Mouse (Mus musculus) stomach, postnatal 0 days (tissue): ENCODE results near the gene Olfr1484. TPM values are rescaled to one million over a fixed set of nuclear protein-coding genes. Genes with fewer than 3 reads are reported as not detected.
"Not testable (repeated sequence)": the region's sequence is repeated elsewhere in the genome, so short reads cannot be mapped to it uniquely, and the experiment has no call there.

Experiments used
- ATAC-seq: fragments of 200-750 bp; cut with Nextera tagmentation; 2 replicates; pipeline ENCODE4 v1.8.0; 2017; ENCODE audit not compliant: low FRiP score, low TSS enrichment
- DNase-seq: peaks from one replicate; pipeline ENCODE4 v3.0.0-alpha.2; 2016; ENCODE audit warnings: low spot score
- H3K27ac ChIP-seq: fragments of 300-500 bp; sonication (generic); replicated peaks from 2 replicates; pipeline ENCODE4 v1.5.1; 2014; ENCODE audit warnings: mild to moderate bottlenecking, control low read depth
- H3K27me3 ChIP-seq: fragments of 300-500 bp; sonication (generic); 2 replicates; pipeline ENCODE4 v1.6.1; 2014; ENCODE audit warnings: low read length; ENCODE audit not compliant: control insufficient read depth, insufficient read depth
- H3K36me3 ChIP-seq: fragments of 300-500 bp; sonication (generic); 2 replicates; pipeline ENCODE4 v1.6.1; 2014; ENCODE audit warnings: low read length, mixed read lengths; ENCODE audit not compliant: control insufficient read depth, insufficient read depth
- H3K4me1 ChIP-seq: fragments of 300-500 bp; sonication (generic); replicated peaks from 2 replicates; pipeline ENCODE4 v1.6.1; 2014; ENCODE audit warnings: antibody characterized with exemption; ENCODE audit not compliant: control insufficient read depth, insufficient read depth
- H3K4me2 ChIP-seq: fragments of 300-500 bp; sonication (generic); replicated peaks from 2 replicates; pipeline ENCODE4 v1.6.1; 2014; ENCODE audit warnings: low read depth, mild to moderate bottlenecking, control low read depth, moderate library complexity
- H3K4me3 ChIP-seq: fragments of 300-500 bp; sonication (generic); 2 replicates; pipeline ENCODE4 v1.5.1; 2014; ENCODE audit warnings: low read depth, low read length, control low read depth
- H3K9ac ChIP-seq: fragments of 300-500 bp; sonication (generic); 2 replicates; pipeline ENCODE4 v1.6.1; 2014; ENCODE audit warnings: mild to moderate bottlenecking, low read length, control low read depth, mixed read lengths
- H3K9me3 ChIP-seq: fragments of 300-500 bp; sonication (generic); 2 replicates; pipeline ENCODE4 v1.6.1; 2016; ENCODE audit warnings: low read length; ENCODE audit not compliant: control insufficient read depth
- CTCF ChIP-seq: IDR thresholded peaks from 2 replicates; pipeline ENCODE4 v1.5.1; 2016; ENCODE audit warnings: antibody characterized with exemption, low read depth, mild to moderate bottlenecking, moderate library complexity
- EP300 ChIP-seq: optimal IDR thresholded peaks from 2 replicates; pipeline ENCODE3; 2016; ENCODE audit warnings: antibody characterized with exemption
- WGBS: fragments of 180-500 bp; shearing (Covaris S2); extraction: QIAGEN DNeasy Blood & Tissue Kit; methylation state at CpG from one replicate; pipeline ENCODE4 v1.1.7; 2014; 5-methylcytosine and 5-hydroxymethylcytosine counted together
- microRNA-seq: library from miRNA; unstranded; fragments of <30 nt; microRNA quantifications from one replicate; pipeline ENCODE4, GENCODE M21; 2016
- polyA plus RNA-seq: library from polyadenylated mRNA; unstranded; fragments of >200 nt; fragmentation: Nextera tagmentation; extraction: Ambion mirVana; gene quantifications from 2 replicates; pipeline ENCODE4 v1.2.1, GENCODE M21; 2015

Olfr1484 gene
- polyA plus RNA-seq = not detected in 2 replicates

DNA sequence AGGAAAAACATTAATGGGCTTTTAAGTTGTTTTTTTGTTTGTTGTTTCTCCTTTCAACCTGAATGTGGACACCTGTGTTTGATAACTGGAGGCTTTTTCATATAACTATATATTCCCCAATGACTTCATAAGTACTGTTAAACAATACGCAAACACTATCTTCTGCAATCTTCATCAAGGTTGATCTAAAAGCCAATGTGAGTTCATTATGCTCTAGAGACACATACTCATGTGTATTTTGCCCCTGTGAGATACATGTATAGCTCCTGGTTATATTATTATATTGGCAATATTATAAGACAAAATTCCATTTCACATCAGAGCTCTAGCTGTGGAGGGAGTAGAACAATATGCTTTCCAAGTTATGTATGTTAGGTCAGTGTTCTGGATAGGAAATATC lies at the start of gene Olfr1484:
TSS of gene Olfr1484 (plus strand) at position 301 of the 400 bp plus-strand sequence.
- H3K36me3 ChIP-seq = no peaks in the 10 kb centered on the region

DNA sequence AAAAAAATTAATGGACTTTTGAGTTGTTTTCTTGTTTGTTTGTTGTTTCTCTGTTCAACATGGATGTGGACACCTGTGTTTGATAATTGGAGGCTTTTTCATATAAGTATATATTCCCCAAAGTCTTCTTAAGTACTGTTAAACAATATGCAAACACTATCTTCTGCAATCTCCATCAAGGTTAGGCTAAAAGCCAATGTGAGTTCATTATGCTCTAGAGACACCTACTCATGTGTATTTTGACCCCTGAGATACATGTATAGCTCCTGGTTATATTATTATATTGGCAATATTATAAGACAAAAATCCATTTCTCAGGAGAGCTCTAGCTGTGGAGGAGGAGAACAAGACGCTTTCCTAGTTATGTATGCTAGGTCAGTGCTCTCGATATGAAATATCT lies 33.8 kb downstream of the Olfr1484 start, which contains the start of gene Olfr1487:
TSS of gene Olfr1487 (plus strand) at position 301 of the 400 bp plus-strand sequence.
- H3K27ac ChIP-seq, H3K9me3 ChIP-seq, H3K9ac ChIP-seq, ATAC-seq, DNase-seq, H3K4me2 ChIP-seq, H3K4me3 ChIP-seq, H3K27me3 ChIP-seq, H3K4me1 ChIP-seq, H3K36me3 ChIP-seq: not testable (repeated sequence)
- WGBS = 77% methylated on average over 2 of the region's 2 CpGs

More for the DNA sequence above, at the start of gene Olfr1484:
- H3K4me1 ChIP-seq = no peaks in the 10 kb centered on the region
- no peak within 1 kb of the TSS for H3K9ac ChIP-seq
- H3K4me3 ChIP-seq = no peak within 1 kb of the TSS
- no peaks in the 10 kb centered on the region for H3K9me3 ChIP-seq
- H3K4me2 ChIP-seq = no peak within 1 kb of the TSS
- ATAC-seq (no peak), DNase-seq (no peak)
- no peak within 1 kb of the TSS for H3K27ac ChIP-seq
- WGBS = 84% methylated on average over 1 of the region's 1 CpGs
- TF ChIP-seq EP300 = no peak
- no peak for TF ChIP-seq CTCF
- H3K27me3 ChIP-seq = no peaks in the 10 kb centered on the region

DNA sequence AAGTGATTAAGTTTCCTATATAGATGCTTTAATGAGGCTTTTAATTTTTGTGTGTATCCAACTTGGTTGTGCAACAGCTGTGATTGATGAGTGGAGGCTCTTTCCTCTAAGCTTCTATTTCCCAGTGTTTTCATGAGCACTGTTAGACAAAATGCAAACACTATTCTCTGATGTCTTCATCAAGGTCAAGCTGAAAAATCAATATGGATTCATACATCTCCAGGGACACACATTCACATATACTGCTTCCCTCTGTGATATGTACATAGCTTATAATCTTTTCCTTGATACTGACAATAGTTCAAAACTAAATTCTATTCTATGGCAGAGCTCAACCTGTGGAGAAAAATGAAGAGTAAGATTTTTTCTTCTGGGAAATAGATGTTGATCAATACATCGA lies 48.0 kb downstream of the Olfr1484 start, which contains the start of gene Olfr1489:
TSS of gene Olfr1489 (plus strand) at position 301 of the 400 bp plus-strand sequence.
- DNase-seq (no peak), ATAC-seq (no peak)
- no peak within 1 kb of the TSS for H3K27ac ChIP-seq
- no peaks in the 10 kb centered on the region for H3K4me1 ChIP-seq
- no peak within 1 kb of the TSS for H3K9ac ChIP-seq
- no peak within 1 kb of the TSS for H3K4me3 ChIP-seq
- WGBS = 90% methylated on average over 1 of the region's 1 CpGs
- H3K36me3 ChIP-seq = no peaks in the 10 kb centered on the region
- no peaks in the 10 kb centered on the region for H3K27me3 ChIP-seq
- no peaks in the 10 kb centered on the region for H3K9me3 ChIP-seq
- no peak within 1 kb of the TSS for H3K4me2 ChIP-seq
- no peak for TF ChIP-seq CTCF
- TF ChIP-seq EP300 = no peak

Small RNAs within 50 kb of the gene (microRNA-seq; reads per million reads assigned to microRNA genes)
- not detected for gene Gm22323
- not detected for gene Gm23931

Other genes starting within 250 kb of the Olfr1484 start
- not detected in 2 replicates for gene Olfr1466, start 244.6 kb upstream of the Olfr1484 start, polyA plus RNA-seq
- gene Olfr1467, start 221.3 kb upstream of the Olfr1484 start, polyA plus RNA-seq = 0.04 TPM in 1 of 2 replicates, not detected in the other
- not detected in 2 replicates for gene Olfr1469, start 175.7 kb upstream of the Olfr1484 start, polyA plus RNA-seq
- not detected in 2 replicates for gene Olfr1471, start 140.1 kb upstream of the Olfr1484 start, polyA plus RNA-seq
- not detected in 2 replicates for gene Olfr1472, start 127.4 kb upstream of the Olfr1484 start, polyA plus RNA-seq
- gene Olfr1474, start 113.9 kb upstream of the Olfr1484 start, polyA plus RNA-seq = not detected in 2 replicates
- gene Olfr1475, start 103.3 kb upstream of the Olfr1484 start, polyA plus RNA-seq = not detected in 2 replicates
- not detected in 2 replicates for gene Olfr1477, start 83.0 kb upstream of the Olfr1484 start, polyA plus RNA-seq
- gene Olfr1480, start 55.6 kb upstream of the Olfr1484 start, polyA plus RNA-seq = not detected in 2 replicates
- not detected in 2 replicates for gene Olfr1487, start 33.9 kb downstream of the Olfr1484 start, polyA plus RNA-seq
- gene Olfr1489, start 48.1 kb downstream of the Olfr1484 start, polyA plus RNA-seq = 0.01 TPM in 1 of 2 replicates, not detected in the other
- gene Olfr1490, start 67.6 kb downstream of the Olfr1484 start, polyA plus RNA-seq = not detected in 2 replicates
- not detected in 2 replicates for gene Olfr1491, start 113.8 kb downstream of the Olfr1484 start, polyA plus RNA-seq
- not detected in 2 replicates for gene Olfr1493-ps1, start 139.8 kb downstream of the Olfr1484 start, polyA plus RNA-seq
- gene Olfr1494, start 156.2 kb downstream of the Olfr1484 start, polyA plus RNA-seq = not detected in 2 replicates
- gene Olfr1495, start 181.1 kb downstream of the Olfr1484 start, polyA plus RNA-seq = not detected in 2 replicates
- gene Olfr1496, start 194.4 kb downstream of the Olfr1484 start, polyA plus RNA-seq = not detected in 2 replicates
- not detected in 2 replicates for gene Olfr1497, start 214.7 kb downstream of the Olfr1484 start, polyA plus RNA-seq
- not detected in 2 replicates for gene Olfr1499, start 235.9 kb downstream of the Olfr1484 start, polyA plus RNA-seq
- gene Olfr1500, start 247.0 kb downstream of the Olfr1484 start, polyA plus RNA-seq = 0.05 TPM in 1 of 2 replicates, not detected in the other